Mouse (Mus musculus) hindbrain, embryonic 16.5 days (tissue): ENCODE results near the gene Fndc3a. TPM values are rescaled to one million over a fixed set of nuclear protein-coding genes. Genes with fewer than 3 reads are reported as not detected.

Experiments used
- ATAC-seq: fragments of 200-750 bp; cut with Nextera tagmentation; 2 replicates; pipeline ENCODE4 v1.8.0; 2017; ENCODE audit warnings: moderate TSS enrichment, moderate library complexity
- H3K27ac ChIP-seq: fragments of 300-500 bp; sonication (generic); 2 replicates; pipeline ENCODE4 v1.5.1; 2014; ENCODE audit warnings: low read depth, mild to moderate bottlenecking, control low read depth, low read length, moderate library complexity
- H3K27me3 ChIP-seq: fragments of 300-500 bp; sonication (generic); replicated peaks from 2 replicates; pipeline ENCODE4 v1.6.1; 2014; ENCODE audit warnings: low read length; ENCODE audit not compliant: control insufficient read depth, insufficient read depth
- H3K36me3 ChIP-seq: fragments of 300-500 bp; sonication (generic); 2 replicates; pipeline ENCODE4 v1.6.1; 2014; ENCODE audit warnings: mild to moderate bottlenecking, low read length, moderate library complexity, mixed read lengths; ENCODE audit not compliant: control insufficient read depth, insufficient read depth
- H3K4me1 ChIP-seq: fragments of 300-500 bp; sonication (generic); 2 replicates; pipeline ENCODE4 v1.6.1; 2014; ENCODE audit warnings: low read depth, low read length; ENCODE audit not compliant: control insufficient read depth, insufficient read depth
- H3K4me2 ChIP-seq: fragments of 300-500 bp; sonication (generic); 2 replicates; pipeline ENCODE4 v1.6.1; 2014; ENCODE audit warnings: mild to moderate bottlenecking, low read length, control low read depth, moderate library complexity
- H3K4me3 ChIP-seq: fragments of 300-500 bp; sonication (generic); 2 replicates; pipeline ENCODE4 v1.5.1; 2014; ENCODE audit warnings: mild to moderate bottlenecking, low read length, control low read depth, moderate library complexity
- H3K9ac ChIP-seq: fragments of 300-500 bp; sonication (generic); 2 replicates; pipeline ENCODE4 v1.6.1; 2014; ENCODE audit warnings: low read depth, mild to moderate bottlenecking, control low read depth, low read length, moderate library complexity
- H3K9me3 ChIP-seq: fragments of 300-500 bp; sonication (generic); 2 replicates; pipeline ENCODE4 v1.6.1; 2014; ENCODE audit warnings: mild to moderate bottlenecking, low read length, moderate library complexity; ENCODE audit not compliant: control insufficient read depth
- WGBS: fragments of 180-500 bp; shearing (Covaris S2); extraction: QIAGEN DNeasy Blood & Tissue Kit; methylation state at CpG from one replicate; pipeline ENCODE4 v1.1.7; 2014; 5-methylcytosine and 5-hydroxymethylcytosine counted together
- polyA plus RNA-seq: library from polyadenylated mRNA; unstranded; fragments of >200 nt; fragmentation: Nextera tagmentation; extraction: Ambion mirVana; gene quantifications from 2 replicates; pipeline ENCODE4 v1.2.1, GENCODE M21; 2015

The Fndc3a gene
- polyA plus RNA-seq, 1 experiment from 2014 or later = 57.1 TPM

GRCm38 (mm10) chr14:72689525-72689924 lies 20.3 kb downstream of the Fndc3a start:
- no peak overlapping the region for H3K9ac ChIP-seq
- H3K27me3 ChIP-seq = no peaks in the 10 kb centered on the region
- no peaks in the 10 kb centered on the region for H3K4me1 ChIP-seq
- no peak overlapping the region for H3K27ac ChIP-seq
- H3K4me2 ChIP-seq = no peak overlapping the region
- no peaks in the 10 kb centered on the region for H3K36me3 ChIP-seq
- no peak for ATAC-seq
- H3K4me3 ChIP-seq = no peak overlapping the region
- no peaks in the 10 kb centered on the region for H3K9me3 ChIP-seq

GRCm38 (mm10) chr14:72684857-72685370 lies 24.9 kb downstream of the Fndc3a start:
- H3K4me3 ChIP-seq = no peak overlapping the region
- H3K4me2 ChIP-seq = no peak overlapping the region
- H3K4me1 ChIP-seq = no peaks in the 10 kb centered on the region
- H3K9me3 ChIP-seq = no peaks in the 10 kb centered on the region
- no peaks in the 10 kb centered on the region for H3K27me3 ChIP-seq
- no peak for ATAC-seq
- WGBS = 89% methylated on average over 4 of the region's 4 CpGs
- H3K36me3 ChIP-seq = no peaks in the 10 kb centered on the region
- no peak overlapping the region for H3K9ac ChIP-seq
- no peak overlapping the region for H3K27ac ChIP-seq

- no peak overlapping the region for H3K4me2 ChIP-seq
- no peak overlapping the region for H3K27ac ChIP-seq
- no peak overlapping the region for H3K9ac ChIP-seq
- H3K9me3 ChIP-seq = no peaks in the 10 kb centered on the region
- H3K4me3 ChIP-seq = no peak overlapping the region
- no peaks in the 10 kb centered on the region for H3K27me3 ChIP-seq
- no peaks in the 10 kb centered on the region for H3K4me1 ChIP-seq
- H3K36me3 ChIP-seq = no peaks in the 10 kb centered on the region
- 85% methylated on average over 3 of the region's 3 CpGs for WGBS
- ATAC-seq = no peak
Measured at GRCm38 (mm10) chr14:72677247-72677646, 32.6 kb downstream of the Fndc3a start.

GRCm38 (mm10) chr14:72671911-72672310 lies 37.9 kb downstream of the Fndc3a start:
- Histone ChIP-seq H3K4me1 (no peaks in the 10 kb centered on the region), H3K4me2 (no peak overlapping the region), H3K36me3 (no peaks in the 10 kb centered on the region), H3K4me3 (no peak overlapping the region), H3K9me3 (no peaks in the 10 kb centered on the region), H3K27ac (no peak overlapping the region), H3K27me3 (no peaks in the 10 kb centered on the region), H3K9ac (no peak overlapping the region)
- over 99% methylated on average over 3 of the region's 3 CpGs for WGBS
- ATAC-seq = no peak

GRCm38 (mm10) chr14:72670987-72671386 lies 38.8 kb downstream of the Fndc3a start:
- Histone ChIP-seq H3K9me3 (no peaks in the 10 kb centered on the region), H3K9ac (no peak overlapping the region), H3K4me1 (no peaks in the 10 kb centered on the region), H3K27ac (no peak overlapping the region), H3K4me3 (no peak overlapping the region), H3K36me3 (no peaks in the 10 kb centered on the region), H3K27me3 (no peaks in the 10 kb centered on the region), H3K4me2 (no peak overlapping the region)
- ATAC-seq = no peak
- 94% methylated on average over 2 of the region's 2 CpGs for WGBS

GRCm38 (mm10) chr14:72649268-72649667 lies 60.5 kb downstream of the Fndc3a start:
- ATAC-seq = no peak
- Histone ChIP-seq H3K27me3 (no peaks in the 10 kb centered on the region), H3K4me3 (no peak overlapping the region), H3K9me3 (no peaks in the 10 kb centered on the region), H3K9ac (no peak overlapping the region), H3K27ac (no peak overlapping the region), H3K4me2 (no peak overlapping the region), H3K36me3 (no peaks in the 10 kb centered on the region), H3K4me1 (no peaks in the 10 kb centered on the region)

GRCm38 (mm10) chr14:72645512-72645911 lies 64.3 kb downstream of the Fndc3a start:
- Histone ChIP-seq H3K4me2 (no peak overlapping the region), H3K9ac (no peak overlapping the region), H3K4me1 (no peaks in the 10 kb centered on the region), H3K4me3 (no peak overlapping the region), H3K36me3 (no peaks in the 10 kb centered on the region), H3K27me3 (no peaks in the 10 kb centered on the region), H3K9me3 (no peaks in the 10 kb centered on the region), H3K27ac (no peak overlapping the region)
- no peak for ATAC-seq

GRCm38 (mm10) chr14:72644620-72645019 lies 65.2 kb downstream of the Fndc3a start:
- Histone ChIP-seq H3K4me1 (no peaks in the 10 kb centered on the region), H3K9ac (no peak overlapping the region), H3K27ac (no peak overlapping the region), H3K9me3 (no peaks in the 10 kb centered on the region), H3K4me3 (no peak overlapping the region), H3K27me3 (no peaks in the 10 kb centered on the region), H3K36me3 (no peaks in the 10 kb centered on the region), H3K4me2 (no peak overlapping the region)
- no peak for ATAC-seq
- 100% methylated on average over 1 of the region's 1 CpGs for WGBS

- Histone ChIP-seq H3K9me3 (no peaks in the 10 kb centered on the region), H3K9ac (no peak overlapping the region), H3K4me2 (no peak overlapping the region), H3K27me3 (no peaks in the 10 kb centered on the region), H3K27ac (no peak overlapping the region), H3K4me1 (no peaks in the 10 kb centered on the region), H3K36me3 (no peaks in the 10 kb centered on the region), H3K4me3 (no peak overlapping the region)
- 96% methylated on average over 6 of the region's 6 CpGs for WGBS
- no peak for ATAC-seq
Measured at GRCm38 (mm10) chr14:72638507-72638906, 71.3 kb downstream of the Fndc3a start.

- no peak for ATAC-seq
- 83% methylated on average over 2 of the region's 2 CpGs for WGBS
- H3K36me3 ChIP-seq = no peaks in the 10 kb centered on the region
- no peaks in the 10 kb centered on the region for H3K9me3 ChIP-seq
- no peak overlapping the region for H3K4me2 ChIP-seq
- no peak overlapping the region for H3K9ac ChIP-seq
- no peaks in the 10 kb centered on the region for H3K4me1 ChIP-seq
- no peaks in the 10 kb centered on the region for H3K27me3 ChIP-seq
- H3K27ac ChIP-seq = no peak overlapping the region
- no peak overlapping the region for H3K4me3 ChIP-seq
Measured at GRCm38 (mm10) chr14:72633571-72633970, 76.2 kb downstream of the Fndc3a start.
